Mouse (Mus musculus): Measurements from ENCODE around the gene Ugt1a1.
A peak's percentile ranks its signal among the peaks of the same experiment; 100 is the strongest.

Gene Ugt1a1

DNA sequence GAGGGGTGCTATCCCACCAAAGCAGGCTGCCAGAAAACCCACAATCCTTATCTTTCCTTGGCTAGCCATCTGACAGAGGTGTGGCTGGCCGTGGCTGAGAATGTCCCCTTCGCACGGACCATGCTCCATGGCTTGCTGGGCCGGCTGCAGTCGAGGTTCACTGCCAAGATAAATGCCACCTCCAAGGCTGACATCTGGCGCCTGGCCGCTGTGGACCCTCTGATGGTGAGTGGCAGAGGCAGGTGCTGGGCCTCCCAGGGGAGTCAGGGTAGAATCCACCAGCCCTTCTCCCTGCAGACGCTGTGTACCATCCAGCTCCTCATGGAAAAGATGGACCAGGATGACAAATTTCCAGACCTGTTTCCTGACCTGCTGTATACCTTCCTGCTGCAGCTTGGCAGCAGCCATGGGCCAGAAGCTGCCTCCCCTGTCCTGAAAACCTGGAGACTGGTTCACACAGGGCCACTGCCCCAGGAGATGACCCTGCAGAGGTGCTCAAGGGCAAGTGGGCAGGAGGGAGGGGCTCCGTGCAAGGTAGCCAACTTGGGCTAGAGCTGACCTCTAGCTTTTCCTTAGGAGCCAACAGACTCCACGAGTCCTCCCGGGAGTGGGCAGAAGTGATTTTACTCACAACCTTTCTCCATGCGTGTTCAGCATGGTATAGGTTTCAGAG, 43.2 kb downstream of the Ugt1a1 start:
- Histone ChIP-seq H3K27me3 (ENCODE audit: control insufficient read depth, insufficient read depth, low read length, poor library complexity, severe bottlenecking) (no peaks in the 10 kb centered on the region), H3K36me3 (ENCODE audit: control insufficient read depth, insufficient read depth, low read length, poor library complexity, severe bottlenecking) (no peaks in the 10 kb centered on the region)
- DNase-seq (ENCODE audit: low read depth, low spot score), result no peak

DNA sequence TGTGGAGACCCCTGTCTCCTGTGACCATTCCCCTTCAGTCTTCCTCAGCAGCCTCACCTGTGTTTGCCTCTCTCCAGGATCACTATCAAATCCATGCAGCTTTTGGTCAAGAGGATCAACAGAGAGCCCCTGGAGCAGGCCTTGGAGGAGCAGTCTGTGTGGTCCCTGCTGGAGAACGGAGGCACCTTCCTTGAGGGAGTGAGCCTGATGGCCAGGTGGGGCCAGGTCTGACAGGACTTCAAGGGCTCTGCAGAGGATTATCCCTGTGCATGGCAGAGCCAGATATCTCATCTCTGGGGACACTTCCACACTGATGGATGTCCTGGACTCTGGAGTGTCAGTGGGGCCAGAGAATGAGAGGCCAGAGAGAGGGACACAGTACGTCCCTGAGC, 43.7 kb downstream of the Ugt1a1 start:
- Histone ChIP-seq H3K27me3 (ENCODE audit: control insufficient read depth, insufficient read depth, low read length, poor library complexity, severe bottlenecking) (no peaks in the 10 kb centered on the region), H3K36me3 (ENCODE audit: control insufficient read depth, insufficient read depth, low read length, poor library complexity, severe bottlenecking) (no peaks in the 10 kb centered on the region)
- DNase-seq (ENCODE audit: low read depth, low spot score), result no peak

DNA sequence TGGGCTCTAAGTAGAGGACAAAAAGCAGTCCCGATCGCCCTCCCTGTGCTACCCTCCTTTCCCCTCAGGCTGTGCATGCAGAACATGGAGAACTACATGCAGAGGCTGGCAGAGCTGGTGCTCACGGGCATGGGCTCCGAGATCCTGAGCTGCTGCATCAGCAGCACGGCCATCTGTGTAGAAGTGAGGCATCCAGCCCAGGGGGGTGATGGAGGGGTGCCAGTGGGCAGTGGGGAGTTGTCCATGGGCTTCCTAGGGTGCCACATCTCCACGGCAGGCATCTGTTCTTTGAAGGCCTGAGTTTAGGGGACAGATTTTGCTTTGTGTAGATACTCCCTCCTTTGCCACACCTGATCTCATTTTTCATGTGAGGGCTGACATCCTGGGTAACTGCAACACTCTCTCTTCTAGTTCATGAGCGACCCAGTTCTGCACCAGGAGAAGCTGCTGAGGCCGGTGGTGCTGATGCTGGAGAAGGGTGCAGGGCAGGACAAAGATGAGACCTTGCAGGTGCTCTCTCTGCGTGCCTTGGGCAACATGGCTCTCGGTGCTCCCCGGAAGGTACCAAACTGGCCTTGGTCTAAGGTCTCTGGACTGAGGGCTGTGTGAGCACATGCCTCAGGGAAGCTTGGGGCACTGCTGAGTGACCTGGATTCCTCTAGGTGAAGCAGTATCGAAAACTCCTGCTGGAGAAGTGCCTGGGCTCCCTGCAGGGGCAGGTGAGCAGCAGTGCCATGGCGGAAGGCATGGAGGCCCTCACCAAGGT, 44.4 kb downstream of the Ugt1a1 start:
- no peak for DNase-seq (ENCODE audit: low read depth, low spot score)
- no peaks in the 10 kb centered on the region for H3K27me3 ChIP-seq (ENCODE audit: control insufficient read depth, insufficient read depth, low read length, poor library complexity, severe bottlenecking)
- no peaks in the 10 kb centered on the region for H3K36me3 ChIP-seq (ENCODE audit: control insufficient read depth, insufficient read depth, low read length, poor library complexity, severe bottlenecking)

DNA sequence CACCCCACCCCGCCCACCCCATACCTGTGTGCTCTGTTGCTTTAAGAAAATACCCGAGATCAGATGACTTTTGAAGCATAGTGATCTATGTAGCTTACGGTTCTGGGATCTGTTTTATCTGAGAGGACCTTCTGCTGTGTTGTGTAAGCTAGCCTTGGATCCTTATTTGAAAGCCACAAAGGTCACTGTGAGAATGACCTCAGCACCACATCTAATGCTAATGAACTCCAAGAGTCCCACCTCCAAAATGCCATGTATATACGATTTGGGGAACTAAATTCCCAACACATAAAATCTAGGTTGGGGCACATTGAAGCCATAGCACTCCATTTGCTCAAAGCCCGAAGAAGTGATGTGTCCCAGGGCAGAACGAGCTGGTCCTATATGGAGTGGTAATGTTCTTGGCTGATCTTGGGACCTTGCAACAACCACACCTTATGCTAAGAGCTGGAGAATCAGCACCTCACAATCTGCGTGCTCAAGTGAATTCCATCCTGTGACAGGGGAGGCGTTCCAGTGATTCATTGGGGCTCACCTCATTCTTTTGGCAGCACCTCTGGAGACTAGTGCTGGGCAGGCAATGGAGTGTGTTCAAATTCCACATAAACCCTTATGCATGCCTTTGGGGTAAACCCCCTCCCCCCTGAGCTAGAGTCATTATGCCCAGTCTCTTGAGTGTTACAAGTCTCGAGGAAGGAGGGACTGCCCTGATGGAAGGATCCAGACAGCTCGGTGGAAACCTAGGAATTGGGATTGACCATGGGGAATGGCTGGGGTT, 45.3 kb downstream of the Ugt1a1 start:
- no peak for DNase-seq (ENCODE audit: low read depth, low spot score)
- Histone ChIP-seq H3K27me3 (ENCODE audit: control insufficient read depth, insufficient read depth, low read length, poor library complexity, severe bottlenecking) (no peaks in the 10 kb centered on the region), H3K36me3 (ENCODE audit: control insufficient read depth, insufficient read depth, low read length, poor library complexity, severe bottlenecking) (no peaks in the 10 kb centered on the region)

DNA sequence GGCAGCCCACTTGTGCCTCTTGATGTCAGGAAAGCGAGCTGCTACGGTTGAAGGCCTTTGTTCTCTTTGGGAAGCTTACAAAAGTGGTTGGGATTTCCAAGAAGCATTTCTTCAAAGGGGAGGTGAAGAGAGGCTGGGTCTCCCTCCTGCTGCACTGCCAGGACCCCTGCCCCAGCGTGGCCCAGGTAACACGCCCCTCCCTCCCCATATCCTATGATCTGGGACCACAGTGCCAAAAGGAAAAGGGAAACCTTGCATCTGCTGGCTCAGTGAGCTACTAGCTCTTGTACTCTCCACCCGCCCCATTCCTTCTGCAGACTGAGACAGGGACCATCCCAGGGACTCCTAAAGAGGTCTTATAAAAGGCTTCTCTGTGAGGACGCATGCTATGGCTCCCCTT, 45.9 kb downstream of the Ugt1a1 start:
- H3K27me3 ChIP-seq (ENCODE audit: control insufficient read depth, insufficient read depth, low read length, poor library complexity, severe bottlenecking), result no peaks in the 10 kb centered on the region
- H3K36me3 ChIP-seq (ENCODE audit: control insufficient read depth, insufficient read depth, low read length, poor library complexity, severe bottlenecking), result no peaks in the 10 kb centered on the region
- no peak for DNase-seq (ENCODE audit: low read depth, low spot score)

DNA sequence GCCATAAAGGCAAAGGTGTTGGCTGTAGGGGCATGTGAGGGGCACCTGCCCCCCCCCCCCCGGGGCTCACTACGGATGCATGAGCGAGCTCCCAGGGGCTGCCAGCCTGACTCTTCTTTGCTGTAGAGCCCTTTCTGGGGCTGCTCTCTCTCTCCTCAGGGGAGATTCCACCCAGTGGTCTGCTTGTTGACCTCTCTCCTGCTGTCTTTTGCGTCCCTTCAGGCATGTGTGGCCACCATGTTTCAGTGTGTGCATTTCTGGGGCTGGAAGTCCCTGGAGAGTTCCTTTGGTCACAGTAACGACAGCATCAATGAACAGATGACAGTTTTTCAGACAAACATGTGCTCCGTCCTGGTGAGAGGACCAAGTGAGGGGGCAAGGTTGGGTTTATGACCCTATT, 46.6 kb downstream of the Ugt1a1 start:
- no peak for DNase-seq (ENCODE audit: low read depth, low spot score)
- Histone ChIP-seq H3K36me3 (ENCODE audit: control insufficient read depth, insufficient read depth, low read length, poor library complexity, severe bottlenecking) (no peaks in the 10 kb centered on the region; the same call in 1 of the 2 replicates), H3K27me3 (ENCODE audit: control insufficient read depth, insufficient read depth, low read length, poor library complexity, severe bottlenecking) (no peaks in the 10 kb centered on the region)

DNA sequence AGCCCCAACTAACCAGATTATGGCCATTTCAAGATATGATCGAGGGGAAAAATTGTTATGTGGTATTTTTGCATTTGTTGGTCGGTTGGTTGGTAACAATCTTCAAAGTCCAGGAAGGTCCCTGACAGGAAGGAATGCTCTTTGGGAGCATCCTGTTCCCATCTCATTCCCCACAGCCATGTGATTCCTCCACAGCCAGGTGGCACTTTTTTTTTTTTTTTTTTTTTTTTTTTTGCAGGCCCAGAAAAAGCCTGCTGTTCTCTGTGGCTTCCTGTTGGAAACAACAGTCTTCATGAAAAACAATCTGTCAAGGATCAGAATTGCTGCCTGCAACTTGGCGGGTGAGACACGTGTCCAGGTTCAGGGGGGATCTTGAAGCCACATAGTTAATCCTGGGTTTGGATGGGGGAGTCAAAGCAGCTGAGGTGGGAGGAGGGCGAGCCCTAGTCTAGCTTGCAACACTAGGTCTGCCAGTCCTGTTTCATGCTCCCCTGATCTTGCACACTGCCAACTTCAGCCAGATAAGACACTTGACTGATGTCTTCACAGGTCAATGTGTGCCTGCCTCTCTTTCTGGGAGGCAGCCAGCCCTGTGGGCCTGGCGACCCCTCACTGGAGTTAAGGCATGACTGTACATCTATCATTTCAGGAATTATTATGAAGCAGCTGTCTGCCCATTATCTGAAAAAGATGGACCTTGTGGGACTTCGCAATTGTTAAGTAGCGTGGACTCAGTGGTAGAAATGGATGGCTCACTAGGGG, 47.3 kb downstream of the Ugt1a1 start:
- peaks cover 3% of the 10 kb centered on the region; the same call in 1 of the 2 replicates for H3K36me3 ChIP-seq (ENCODE audit: control insufficient read depth, insufficient read depth, low read length, poor library complexity, severe bottlenecking)
- no peak for DNase-seq (ENCODE audit: low read depth, low spot score)
- no peaks in the 10 kb centered on the region for H3K27me3 ChIP-seq (ENCODE audit: control insufficient read depth, insufficient read depth, low read length, poor library complexity, severe bottlenecking)

DNA sequence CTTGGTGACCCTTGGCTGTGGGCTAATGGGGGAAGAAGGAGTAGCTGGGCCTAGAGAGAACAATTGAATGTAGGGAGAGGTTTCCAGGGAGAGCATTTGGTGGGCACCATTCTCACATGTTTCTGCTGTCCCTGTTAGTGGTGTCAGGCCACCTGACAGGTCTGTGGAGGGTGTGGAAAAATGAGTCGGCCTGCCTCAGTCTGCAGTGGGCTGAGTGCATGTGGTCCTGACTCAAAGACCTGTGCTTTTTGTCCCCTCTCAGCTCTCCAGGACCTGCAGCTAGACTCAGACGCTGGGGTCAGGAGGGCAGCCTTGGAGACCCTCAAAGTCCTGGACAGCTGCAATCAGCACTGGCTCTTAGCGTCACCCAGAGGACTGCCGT, 47.9 kb downstream of the Ugt1a1 start:
- peaks cover 5% of the 10 kb centered on the region for H3K36me3 ChIP-seq (ENCODE audit: control insufficient read depth, insufficient read depth, low read length, poor library complexity, severe bottlenecking)
- DNase-seq (ENCODE audit: low read depth, low spot score), result no peak
- no peaks in the 10 kb centered on the region for H3K27me3 ChIP-seq (ENCODE audit: control insufficient read depth, insufficient read depth, low read length, poor library complexity, severe bottlenecking)

DNA sequence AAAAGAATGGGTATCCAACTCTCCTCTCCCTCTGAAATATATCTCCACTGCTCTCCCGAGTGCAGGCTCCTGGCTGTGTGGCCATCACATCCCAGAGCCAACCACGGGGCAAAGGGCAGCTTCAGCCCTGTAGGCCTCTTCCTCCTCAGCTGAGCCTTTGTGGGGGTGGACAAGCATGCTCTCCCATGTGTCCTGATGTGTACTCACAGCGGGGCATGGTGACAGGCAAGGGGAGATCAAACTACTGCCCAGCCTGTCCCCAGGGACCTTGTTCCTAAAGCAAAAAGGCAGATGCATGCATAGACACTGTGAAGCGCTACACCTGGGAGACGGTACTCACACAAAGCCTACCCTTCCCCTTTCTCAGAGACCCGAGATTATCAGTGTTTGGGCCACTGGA, 48.4 kb downstream of the Ugt1a1 start:
- DNase-seq (ENCODE audit: low read depth, low spot score), result peak; percentile 54
- Histone ChIP-seq H3K36me3 (ENCODE audit: control insufficient read depth, insufficient read depth, low read length, poor library complexity, severe bottlenecking) (peaks cover 9% of the 10 kb centered on the region), H3K27me3 (ENCODE audit: control insufficient read depth, insufficient read depth, low read length, poor library complexity, severe bottlenecking) (no peaks in the 10 kb centered on the region)

DNA sequence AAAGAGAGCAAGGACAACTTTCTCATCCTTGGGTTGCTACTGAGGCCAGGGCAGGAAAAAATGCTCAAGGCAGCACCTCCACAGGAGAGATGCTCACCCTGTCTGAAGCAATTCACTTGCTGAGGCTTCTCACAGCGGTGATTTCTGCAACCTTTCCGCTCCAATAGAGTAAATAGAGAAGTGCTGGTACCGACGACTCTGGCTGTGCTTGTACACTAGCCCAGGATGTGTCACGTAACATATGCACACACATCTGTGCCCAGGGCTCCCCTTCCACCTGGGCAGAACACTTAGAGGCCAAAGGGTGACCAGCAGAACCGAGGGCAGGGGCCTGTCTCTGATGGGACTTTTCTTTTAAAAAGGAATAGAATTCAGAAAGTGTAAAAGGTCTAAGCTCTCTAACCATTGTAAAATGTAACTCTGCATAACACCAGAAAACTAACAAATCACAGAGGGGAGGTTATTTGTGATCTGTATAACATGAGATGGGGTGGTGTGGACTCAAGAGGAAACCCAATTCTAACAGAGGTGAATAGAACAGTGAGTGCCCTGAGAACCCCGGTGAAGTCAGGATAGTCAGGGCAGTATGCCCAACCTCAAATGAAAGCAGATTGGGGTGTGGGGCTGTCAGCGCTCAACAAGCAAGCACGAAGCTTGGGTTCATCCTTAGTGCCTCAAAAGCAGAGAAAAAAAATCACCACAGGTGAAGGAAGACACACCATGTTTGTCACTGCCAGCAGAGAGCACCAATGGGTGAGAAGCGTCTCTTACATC, 49.0 kb downstream of the Ugt1a1 start:
- no peaks in the 10 kb centered on the region for H3K27me3 ChIP-seq (ENCODE audit: control insufficient read depth, insufficient read depth, low read length, poor library complexity, severe bottlenecking)
- peaks cover 15% of the 10 kb centered on the region for H3K36me3 ChIP-seq (ENCODE audit: control insufficient read depth, insufficient read depth, low read length, poor library complexity, severe bottlenecking)
- DNase-seq (ENCODE audit: low read depth, low spot score), result peak; percentile 66

DNA sequence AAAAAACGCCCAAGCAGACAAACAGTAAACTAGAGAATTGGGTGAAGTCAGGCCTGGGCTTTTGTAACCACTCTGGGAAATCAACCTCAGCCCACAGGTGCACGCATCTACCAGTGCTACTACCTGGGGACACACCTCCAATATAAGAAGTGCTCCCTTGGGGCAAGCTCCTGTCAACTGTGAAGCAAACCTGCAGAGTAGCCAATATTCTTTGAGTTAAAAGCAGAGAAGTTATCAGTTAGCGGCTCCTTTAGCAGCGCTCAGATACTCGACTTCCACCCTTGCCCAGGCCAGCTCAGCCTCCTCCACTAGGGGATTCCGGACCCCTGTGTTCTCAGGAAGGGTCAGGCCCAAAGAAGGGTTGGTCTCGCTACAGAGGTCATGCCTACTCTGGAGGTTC, 49.9 kb downstream of the Ugt1a1 start:
- H3K27me3 ChIP-seq (ENCODE audit: control insufficient read depth, insufficient read depth, low read length, poor library complexity, severe bottlenecking), result no peaks in the 10 kb centered on the region
- H3K36me3 ChIP-seq (ENCODE audit: control insufficient read depth, insufficient read depth, low read length, poor library complexity, severe bottlenecking), result peaks cover 21% of the 10 kb centered on the region
- DNase-seq (ENCODE audit: low read depth, low spot score), result no peak

DNA sequence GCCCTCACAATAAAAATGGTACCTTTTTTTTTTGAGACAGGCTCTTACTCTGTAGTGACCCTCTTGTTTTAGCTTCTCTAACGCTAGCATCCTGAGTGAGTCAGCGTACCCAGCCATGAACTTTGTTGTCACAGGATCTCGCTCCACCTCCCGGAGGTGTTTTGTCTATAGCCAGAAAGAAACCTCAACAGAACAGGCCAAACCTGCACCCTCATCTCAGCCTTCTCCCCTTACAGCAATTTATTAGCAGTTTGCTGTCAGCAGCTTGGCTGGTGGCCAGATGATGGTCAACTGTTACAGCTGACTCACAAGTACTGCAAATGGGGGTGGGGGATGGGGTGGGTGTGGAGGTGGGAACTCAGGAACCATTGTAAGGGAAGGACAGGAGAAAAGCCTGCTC, 50.5 kb downstream of the Ugt1a1 start:
- no peaks in the 10 kb centered on the region for H3K27me3 ChIP-seq (ENCODE audit: control insufficient read depth, insufficient read depth, low read length, poor library complexity, severe bottlenecking)
- no peak for DNase-seq (ENCODE audit: low read depth, low spot score)
- H3K36me3 ChIP-seq (ENCODE audit: control insufficient read depth, insufficient read depth, low read length, poor library complexity, severe bottlenecking), result peaks cover 26% of the 10 kb centered on the region

DNA sequence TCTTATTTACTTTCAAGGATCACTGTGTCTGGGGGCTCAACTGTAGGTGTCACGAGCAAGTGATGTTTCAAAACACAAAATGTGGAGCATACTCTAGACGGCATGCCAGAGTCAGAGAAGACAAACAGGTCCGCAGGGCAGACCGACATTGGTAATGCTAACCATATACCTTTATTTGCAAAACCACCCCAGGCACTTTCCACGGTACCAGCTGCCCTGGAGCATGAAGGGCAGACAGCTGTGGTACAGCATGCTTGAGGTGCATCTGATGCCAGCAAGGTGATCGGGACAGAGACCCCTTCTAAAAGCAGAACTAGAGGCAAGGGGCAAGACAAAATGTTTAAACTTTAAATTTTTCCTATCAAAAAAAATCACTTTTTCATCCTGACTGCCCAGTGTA, 51.2 kb downstream of the Ugt1a1 start:
- H3K27me3 ChIP-seq (ENCODE audit: control insufficient read depth, insufficient read depth, low read length, poor library complexity, severe bottlenecking), result no peaks in the 10 kb centered on the region
- DNase-seq (ENCODE audit: low read depth, low spot score), result no peak
- H3K36me3 ChIP-seq (ENCODE audit: control insufficient read depth, insufficient read depth, low read length, poor library complexity, severe bottlenecking), result peaks cover 33% of the 10 kb centered on the region

DNA sequence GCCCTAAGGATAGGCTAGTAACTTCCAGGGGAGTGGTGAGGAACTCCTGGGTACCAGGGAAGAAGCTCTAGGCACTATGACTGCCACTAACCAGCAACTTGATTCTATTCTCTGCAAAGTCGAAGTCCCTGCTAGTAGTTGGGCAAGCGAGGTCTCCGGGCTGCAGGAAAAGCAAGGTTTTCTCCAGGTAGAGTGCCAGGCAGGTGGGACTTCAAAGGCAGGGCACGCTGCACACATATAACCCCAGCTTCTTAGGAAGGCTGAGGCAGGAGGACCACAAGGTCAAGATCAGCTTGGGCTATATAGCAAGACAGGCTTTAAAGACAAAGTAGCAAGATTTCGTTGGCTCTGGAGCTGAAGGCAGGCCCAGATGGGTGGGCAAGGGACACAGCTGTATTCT, 52.0 kb downstream of the Ugt1a1 start:
- Histone ChIP-seq H3K36me3 (ENCODE audit: control insufficient read depth, insufficient read depth, low read length, poor library complexity, severe bottlenecking) (peaks cover 40% of the 10 kb centered on the region), H3K27me3 (ENCODE audit: control insufficient read depth, insufficient read depth, low read length, poor library complexity, severe bottlenecking) (no peaks in the 10 kb centered on the region)
- no peak for DNase-seq (ENCODE audit: low read depth, low spot score)

All from splenic B cell, adult 2 months (primary cell).